Mouse (Mus musculus) embryonic facial prominence, embryonic 11.5 days (tissue): ENCODE data around the gene C1galt1. TPM values are rescaled to one million over a fixed set of nuclear protein-coding genes. Genes with fewer than 3 reads are reported as not detected.

ENCODE experiments used
- ATAC-seq: fragments of 200-750 bp; cut with Nextera tagmentation; replicated peaks from 2 replicates; pipeline ENCODE4 v1.8.0; 2017; ENCODE audit warnings: low read depth; ENCODE audit not compliant: insufficient number of reproducible peaks, low FRiP score, low TSS enrichment
- DNase-seq: peaks from one replicate; pipeline ENCODE4 v3.0.0-alpha.2; 2015; ENCODE audit warnings: low spot score
- H3K27ac ChIP-seq: fragments of 300-500 bp; sonication (generic); replicated peaks from 2 replicates; pipeline ENCODE4 v1.5.1; 2014; ENCODE audit warnings: mild to moderate bottlenecking, low read depth, low read length, control low read depth
- H3K27me3 ChIP-seq: fragments of 300-500 bp; sonication (generic); 2 replicates; pipeline ENCODE4 v1.6.1; 2014; ENCODE audit warnings: mild to moderate bottlenecking, low read length, moderate library complexity, mixed read lengths; ENCODE audit not compliant: control insufficient read depth, insufficient read depth
- H3K36me3 ChIP-seq: fragments of 300-500 bp; sonication (generic); replicated peaks from 2 replicates; pipeline ENCODE4 v1.6.1; 2014; ENCODE audit warnings: low read depth, mild to moderate bottlenecking, low read length, moderate library complexity, mixed read lengths; ENCODE audit not compliant: control insufficient read depth, insufficient read depth
- H3K4me1 ChIP-seq: fragments of 300-500 bp; sonication (generic); 2 replicates; pipeline ENCODE4 v1.6.1; 2014; ENCODE audit warnings: low read length, mixed read lengths; ENCODE audit not compliant: control insufficient read depth, insufficient read depth
- H3K4me2 ChIP-seq: fragments of 300-500 bp; sonication (generic); 2 replicates; pipeline ENCODE4 v1.6.1; 2014; ENCODE audit warnings: low read depth, mild to moderate bottlenecking, control low read depth, low read length, moderate library complexity
- H3K4me3 ChIP-seq: fragments of 300-500 bp; sonication (generic); 2 replicates; pipeline ENCODE4 v1.5.1; 2014; ENCODE audit warnings: low read depth, low read length, control low read depth
- H3K9ac ChIP-seq: fragments of 300-500 bp; sonication (generic); replicated peaks from 2 replicates; pipeline ENCODE4 v1.6.1; 2014; ENCODE audit warnings: mild to moderate bottlenecking, control low read depth, low read length
- H3K9me3 ChIP-seq: fragments of 300-500 bp; sonication (generic); replicated peaks from 2 replicates; pipeline ENCODE4 v1.6.1; 2016; ENCODE audit warnings: mild to moderate bottlenecking, low read length, inconsistent platforms, mixed read lengths; ENCODE audit not compliant: control insufficient read depth
- WGBS: fragments of 180-500 bp; shearing (Covaris S2); extraction: QIAGEN DNeasy Blood & Tissue Kit; methylation state at CpG from one replicate; pipeline ENCODE4 v1.1.7; 2014; 5-methylcytosine and 5-hydroxymethylcytosine counted together
- polyA plus RNA-seq: library from polyadenylated mRNA; unstranded; fragments of >200 nt; fragmentation: Nextera tagmentation; extraction: Ambion mirVana; gene quantifications from 2 replicates; pipeline ENCODE4 v1.2.1, GENCODE M21; 2014

C1galt1 gene
- polyA plus RNA-seq, 1 experiment from 2014 or later: 6.4 TPM

- H3K9ac ChIP-seq: no peak overlapping the region
- ATAC-seq (no peak), DNase-seq (no peak)
- H3K4me1 ChIP-seq: no peaks in the 10 kb centered on the region
- H3K27me3 ChIP-seq: no peaks in the 10 kb centered on the region
- H3K4me3 ChIP-seq: no peak overlapping the region
- H3K9me3 ChIP-seq: no peaks in the 10 kb centered on the region
- H3K27ac ChIP-seq: no peak overlapping the region
- 91% methylated on average over 5 of the region's 5 CpGs for WGBS
- H3K36me3 ChIP-seq: no peaks in the 10 kb centered on the region
- H3K4me2 ChIP-seq: no peak overlapping the region
These were observed 32.2 kb downstream of the C1galt1 start for GRCm38 (mm10) chr6:7876836-7877235.

GRCm38 (mm10) chr6:7881595-7882128, 37.0 kb downstream of the C1galt1 start:
- Histone ChIP-seq H3K4me2 (no peak overlapping the region), H3K9ac (no peak overlapping the region), H3K4me1 (no peaks in the 10 kb centered on the region), H3K27ac (no peak overlapping the region), H3K4me3 (no peak overlapping the region), H3K27me3 (no peaks in the 10 kb centered on the region), H3K36me3 (no peaks in the 10 kb centered on the region), H3K9me3 (no peaks in the 10 kb centered on the region)
- DNase-seq: no peak
- ATAC-seq: no peak
- 73% methylated on average over 1 of the region's 1 CpGs for WGBS

GRCm38 (mm10) chr6:7882520-7882919, 37.9 kb downstream of the C1galt1 start:
- no peak overlapping the region for H3K4me2 ChIP-seq
- ATAC-seq: no peak
- no peak overlapping the region for H3K4me3 ChIP-seq
- H3K27me3 ChIP-seq: no peaks in the 10 kb centered on the region
- 87% methylated on average over 13 of the region's 13 CpGs for WGBS
- no peak for DNase-seq
- H3K9ac ChIP-seq: no peak overlapping the region
- no peaks in the 10 kb centered on the region for H3K4me1 ChIP-seq
- H3K9me3 ChIP-seq: no peaks in the 10 kb centered on the region
- H3K27ac ChIP-seq: no peak overlapping the region
- no peaks in the 10 kb centered on the region for H3K36me3 ChIP-seq

GRCm38 (mm10) chr6:7885994-7886684, 41.5 kb downstream of the C1galt1 start:
- no peak overlapping the region for H3K9ac ChIP-seq
- no peaks in the 10 kb centered on the region for H3K27me3 ChIP-seq
- no peak overlapping the region for H3K27ac ChIP-seq
- no peaks in the 10 kb centered on the region for H3K9me3 ChIP-seq
- ATAC-seq (no peak), DNase-seq (no peak)
- H3K4me2 ChIP-seq: no peak overlapping the region
- 74% methylated on average over 5 of the region's 5 CpGs for WGBS
- no peaks in the 10 kb centered on the region for H3K36me3 ChIP-seq
- H3K4me3 ChIP-seq: no peak overlapping the region
- no peaks in the 10 kb centered on the region for H3K4me1 ChIP-seq

- Histone ChIP-seq H3K9me3 (no peaks in the 10 kb centered on the region), H3K36me3 (no peaks in the 10 kb centered on the region), H3K27me3 (no peaks in the 10 kb centered on the region), H3K4me3 (no peak overlapping the region), H3K4me2 (no peak overlapping the region), H3K9ac (no peak overlapping the region), H3K4me1 (no peaks in the 10 kb centered on the region), H3K27ac (no peak overlapping the region)
- DNase-seq (no peak), ATAC-seq (no peak)
- 77% methylated on average over 2 of the region's 2 CpGs for WGBS
These were observed 42.0 kb downstream of the C1galt1 start for GRCm38 (mm10) chr6:7886685-7887004.

- Histone ChIP-seq H3K4me2 (no peak overlapping the region), H3K4me1 (no peaks in the 10 kb centered on the region), H3K36me3 (no peaks in the 10 kb centered on the region), H3K9ac (no peak overlapping the region), H3K4me3 (no peak overlapping the region), H3K27ac (no peak overlapping the region), H3K9me3 (no peaks in the 10 kb centered on the region), H3K27me3 (no peaks in the 10 kb centered on the region)
- 88% methylated on average over 5 of the region's 5 CpGs for WGBS
- no peak for ATAC-seq
- no peak for DNase-seq
These were observed 51.7 kb downstream of the C1galt1 start for GRCm38 (mm10) chr6:7896339-7896738.

DNA sequence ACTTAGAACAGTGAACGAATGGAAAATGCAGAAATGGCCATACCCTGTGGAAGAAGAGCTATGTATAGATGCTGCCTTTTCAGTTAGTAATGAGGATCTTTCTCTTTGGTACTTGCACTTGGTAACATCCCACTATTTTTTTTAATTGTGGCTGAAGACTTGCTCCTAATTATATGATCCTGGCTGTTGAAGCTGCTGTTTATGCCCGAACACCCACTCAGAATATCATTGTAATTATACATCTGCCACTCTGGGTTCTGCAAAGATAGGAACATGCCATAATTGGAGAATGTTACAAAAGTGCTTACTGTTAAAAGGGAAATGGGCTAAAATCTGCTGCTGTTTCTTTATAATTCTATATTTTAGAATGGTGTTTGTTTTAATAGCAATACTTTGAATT, 67.4 kb downstream of the C1galt1 start:
- Histone ChIP-seq H3K9ac (no peak overlapping the region), H3K4me2 (no peak overlapping the region), H3K27ac (no peak overlapping the region), H3K36me3 (no peaks in the 10 kb centered on the region), H3K4me3 (no peak overlapping the region), H3K4me1 (no peaks in the 10 kb centered on the region), H3K27me3 (no peaks in the 10 kb centered on the region), H3K9me3 (no peaks in the 10 kb centered on the region)
- ATAC-seq: no peak
- DNase-seq: no peak
- 76% methylated on average over 2 of the region's 2 CpGs for WGBS
